Mouse (Mus musculus) hindbrain, embryonic 16.5 days (tissue): ENCODE results near the gene Pdk2. TPM values are rescaled to one million over a fixed set of nuclear protein-coding genes. Genes with fewer than 3 reads are reported as not detected.

ENCODE experiments used
- ATAC-seq: fragments of 200-750 bp; cut with Nextera tagmentation; 2 replicates; pipeline ENCODE4 v1.8.0; 2017; ENCODE audit warnings: moderate TSS enrichment, moderate library complexity
- H3K27ac ChIP-seq: fragments of 300-500 bp; sonication (generic); 2 replicates; pipeline ENCODE4 v1.5.1; 2014; ENCODE audit warnings: low read depth, mild to moderate bottlenecking, control low read depth, low read length, moderate library complexity
- H3K27me3 ChIP-seq: fragments of 300-500 bp; sonication (generic); replicated peaks from 2 replicates; pipeline ENCODE4 v1.6.1; 2014; ENCODE audit warnings: low read length; ENCODE audit not compliant: control insufficient read depth, insufficient read depth
- H3K36me3 ChIP-seq: fragments of 300-500 bp; sonication (generic); 2 replicates; pipeline ENCODE4 v1.6.1; 2014; ENCODE audit warnings: mild to moderate bottlenecking, low read length, moderate library complexity, mixed read lengths; ENCODE audit not compliant: control insufficient read depth, insufficient read depth
- H3K4me1 ChIP-seq: fragments of 300-500 bp; sonication (generic); 2 replicates; pipeline ENCODE4 v1.6.1; 2014; ENCODE audit warnings: low read depth, low read length; ENCODE audit not compliant: control insufficient read depth, insufficient read depth
- H3K4me2 ChIP-seq: fragments of 300-500 bp; sonication (generic); 2 replicates; pipeline ENCODE4 v1.6.1; 2014; ENCODE audit warnings: mild to moderate bottlenecking, low read length, control low read depth, moderate library complexity
- H3K4me3 ChIP-seq: fragments of 300-500 bp; sonication (generic); 2 replicates; pipeline ENCODE4 v1.5.1; 2014; ENCODE audit warnings: mild to moderate bottlenecking, low read length, control low read depth, moderate library complexity
- H3K9ac ChIP-seq: fragments of 300-500 bp; sonication (generic); 2 replicates; pipeline ENCODE4 v1.6.1; 2014; ENCODE audit warnings: low read depth, mild to moderate bottlenecking, control low read depth, low read length, moderate library complexity
- H3K9me3 ChIP-seq: fragments of 300-500 bp; sonication (generic); 2 replicates; pipeline ENCODE4 v1.6.1; 2014; ENCODE audit warnings: mild to moderate bottlenecking, low read length, moderate library complexity; ENCODE audit not compliant: control insufficient read depth
- WGBS: fragments of 180-500 bp; shearing (Covaris S2); extraction: QIAGEN DNeasy Blood & Tissue Kit; methylation state at CpG from one replicate; pipeline ENCODE4 v1.1.7; 2014; 5-methylcytosine and 5-hydroxymethylcytosine counted together
- polyA plus RNA-seq: library from polyadenylated mRNA; unstranded; fragments of >200 nt; fragmentation: Nextera tagmentation; extraction: Ambion mirVana; gene quantifications from 2 replicates; pipeline ENCODE4 v1.2.1, GENCODE M21; 2015

The Pdk2 gene
- polyA plus RNA-seq, 1 experiment from 2014 or later = 34.6 TPM

- no peaks in the 10 kb centered on the region for H3K36me3 ChIP-seq
- ATAC-seq = no peak
- no peaks in the 10 kb centered on the region for H3K27me3 ChIP-seq
- H3K9ac ChIP-seq = no peak overlapping the region
- peak overlapping the region; percentile 55; the same call in 1 of the 2 replicates for H3K27ac ChIP-seq
- no peak overlapping the region for H3K4me3 ChIP-seq
- H3K4me1 ChIP-seq = peaks cover 19% of the 10 kb centered on the region
- H3K9me3 ChIP-seq = no peaks in the 10 kb centered on the region
- 45% methylated on average over 6 of the region's 6 CpGs for WGBS
- H3K4me2 ChIP-seq = no peak overlapping the region
These were observed 3.8 kb downstream of the Pdk2 start for GRCm38 (mm10) chr11:95037306-95037705.

- no peak for ATAC-seq
- Histone ChIP-seq H3K27ac (peak overlapping the region; percentile 55; the same call in 1 of the 2 replicates), H3K9ac (no peak overlapping the region), H3K27me3 (no peaks in the 10 kb centered on the region), H3K9me3 (no peaks in the 10 kb centered on the region), H3K4me3 (no peak overlapping the region), H3K4me1 (peaks cover 13% of the 10 kb centered on the region), H3K36me3 (no peaks in the 10 kb centered on the region), H3K4me2 (no peak overlapping the region)
- WGBS = 96% methylated on average over 5 of the region's 5 CpGs
These were observed 4.6 kb downstream of the Pdk2 start for GRCm38 (mm10) chr11:95036521-95036920.

GRCm38 (mm10) chr11:95034902-95035301 lies 6.3 kb downstream of the Pdk2 start:
- Histone ChIP-seq H3K4me2 (no peak overlapping the region), H3K9me3 (no peaks in the 10 kb centered on the region), H3K4me3 (no peak overlapping the region), H3K27me3 (no peaks in the 10 kb centered on the region), H3K9ac (no peak overlapping the region), H3K4me1 (peaks cover 5% of the 10 kb centered on the region), H3K27ac (no peak overlapping the region), H3K36me3 (no peaks in the 10 kb centered on the region)
- no peak for ATAC-seq
- WGBS = 72% methylated on average over 10 of the region's 10 CpGs

- H3K27ac ChIP-seq = no peak overlapping the region
- H3K9ac ChIP-seq = no peak overlapping the region
- H3K36me3 ChIP-seq = no peaks in the 10 kb centered on the region; the same call in 1 of the 2 replicates
- H3K27me3 ChIP-seq = no peaks in the 10 kb centered on the region
- peaks cover 2% of the 10 kb centered on the region; the same call in 1 of the 2 replicates for H3K4me1 ChIP-seq
- H3K9me3 ChIP-seq = no peaks in the 10 kb centered on the region
- WGBS = 76% methylated on average over 14 of the region's 14 CpGs
- H3K4me2 ChIP-seq = no peak overlapping the region
- no peak for ATAC-seq
- no peak overlapping the region for H3K4me3 ChIP-seq
These were observed 7.5 kb downstream of the Pdk2 start for GRCm38 (mm10) chr11:95033617-95034016.

- Histone ChIP-seq H3K27me3 (no peaks in the 10 kb centered on the region), H3K9me3 (no peaks in the 10 kb centered on the region), H3K36me3 (no peaks in the 10 kb centered on the region; the same call in 1 of the 2 replicates), H3K9ac (no peak overlapping the region), H3K4me1 (peaks cover 2% of the 10 kb centered on the region; the same call in 1 of the 2 replicates), H3K4me2 (no peak overlapping the region), H3K4me3 (no peak overlapping the region), H3K27ac (no peak overlapping the region)
- WGBS = 34% methylated on average over 6 of the region's 6 CpGs
- no peak for ATAC-seq
These were observed 8.2 kb downstream of the Pdk2 start for GRCm38 (mm10) chr11:95032945-95033344.

GRCm38 (mm10) chr11:95027850-95028470 lies 13.2 kb downstream of the Pdk2 start:
- Histone ChIP-seq H3K36me3 (peaks cover 22% of the 10 kb centered on the region), H3K9me3 (no peaks in the 10 kb centered on the region), H3K4me1 (no peaks in the 10 kb centered on the region; the same call in 1 of the 2 replicates), H3K4me2 (no peak overlapping the region), H3K4me3 (no peak overlapping the region), H3K9ac (no peak overlapping the region), H3K27me3 (no peaks in the 10 kb centered on the region), H3K27ac (peak overlapping the region; percentile 20; the same call in 1 of the 2 replicates)
- WGBS = 29% methylated on average over 13 of the region's 13 CpGs
- ATAC-seq = no peak

GRCm38 (mm10) chr11:95026849-95027248 lies 14.3 kb downstream of the Pdk2 start:
- Histone ChIP-seq H3K27me3 (no peaks in the 10 kb centered on the region), H3K4me2 (no peak overlapping the region), H3K9ac (no peak overlapping the region), H3K4me3 (no peak overlapping the region), H3K9me3 (no peaks in the 10 kb centered on the region), H3K4me1 (no peaks in the 10 kb centered on the region; the same call in 1 of the 2 replicates), H3K36me3 (peaks cover 33% of the 10 kb centered on the region), H3K27ac (no peak overlapping the region; the same call in 1 of the 2 replicates)
- ATAC-seq = no peak
- 83% methylated on average over 6 of the region's 6 CpGs for WGBS

- 73% methylated on average over 6 of the region's 6 CpGs for WGBS
- H3K4me1 ChIP-seq = no peaks in the 10 kb centered on the region; the same call in 1 of the 2 replicates
- no peak overlapping the region for H3K4me3 ChIP-seq
- ATAC-seq = no peak
- peaks cover 40% of the 10 kb centered on the region for H3K36me3 ChIP-seq
- no peaks in the 10 kb centered on the region for H3K27me3 ChIP-seq
- H3K27ac ChIP-seq = no peak overlapping the region
- H3K4me2 ChIP-seq = no peak overlapping the region
- no peaks in the 10 kb centered on the region for H3K9me3 ChIP-seq
- no peak overlapping the region for H3K9ac ChIP-seq
These were observed 15.0 kb downstream of the Pdk2 start for GRCm38 (mm10) chr11:95026090-95026542.

GRCm38 (mm10) chr11:95025227-95026012 lies 15.7 kb downstream of the Pdk2 start:
- H3K27ac ChIP-seq = peak overlapping the region; percentile 71; the same call in 1 of the 2 replicates
- WGBS = 81% methylated on average over 11 of the region's 11 CpGs
- no peak overlapping the region for H3K4me3 ChIP-seq
- no peak overlapping the region for H3K9ac ChIP-seq
- H3K4me2 ChIP-seq = no peak overlapping the region
- peaks cover 44% of the 10 kb centered on the region for H3K36me3 ChIP-seq
- no peaks in the 10 kb centered on the region for H3K27me3 ChIP-seq
- H3K9me3 ChIP-seq = no peaks in the 10 kb centered on the region
- no peaks in the 10 kb centered on the region; the same call in 1 of the 2 replicates for H3K4me1 ChIP-seq
- ATAC-seq = no peak
